Comparison of ENCODE assay signal across 9 mouse cellular contexts in the genomic region with DNA sequence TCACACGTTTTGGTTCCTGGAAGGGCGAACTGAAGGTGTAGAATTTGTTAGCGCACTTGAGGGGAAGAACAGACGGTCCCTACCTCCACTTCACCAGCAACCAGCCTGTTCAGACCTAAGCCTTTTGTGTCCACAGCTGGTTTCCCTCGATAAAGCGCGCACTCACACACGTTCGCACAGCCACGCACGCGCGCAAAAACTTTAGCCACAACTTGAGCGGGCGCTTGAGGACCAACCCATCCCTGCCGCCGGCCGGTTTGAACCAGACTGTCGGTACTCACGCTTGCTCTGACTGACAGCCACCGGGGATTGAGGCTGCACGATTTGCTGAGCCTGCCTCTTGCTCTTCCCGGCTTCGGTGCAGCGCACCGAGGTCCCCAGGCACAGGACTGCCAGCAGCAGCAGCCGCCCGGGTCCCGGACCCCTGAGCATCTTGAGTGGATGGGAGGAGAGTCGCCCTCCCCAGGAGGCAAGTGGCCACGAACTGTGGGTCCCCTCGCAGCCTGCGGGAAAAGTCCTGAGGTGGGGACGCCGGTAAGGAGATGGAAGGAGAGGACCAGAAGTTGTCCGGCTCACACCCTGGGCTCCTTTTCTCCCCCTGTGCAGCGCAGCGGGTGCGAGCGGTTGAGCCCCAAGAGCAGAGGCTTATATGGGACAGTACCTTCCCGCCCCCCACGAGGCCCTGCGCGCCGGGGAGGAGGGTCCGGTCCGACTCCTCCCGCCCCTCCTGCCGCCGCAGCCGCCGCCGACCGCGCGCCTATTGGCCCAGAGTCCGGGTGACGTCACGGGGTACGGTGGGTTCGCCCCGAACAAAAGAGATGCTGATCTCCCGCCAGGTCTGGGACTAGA. TPM values are rescaled to one million over a fixed set of nuclear protein-coding genes. Genes with fewer than 3 reads are reported as not detected.
A peak's percentile ranks its signal among the peaks of the same experiment; 100 is the strongest.
DNase-seq lines count a peak whose midpoint lies in the region; ATAC-seq and TF ChIP-seq lines count a peak whose summit lies in the region.
"Had no signal": no experiment of that assay in that cellular context is flagged by ENCODE, and none has a peak within 500 bp of the region (broad histone marks: within the 10 kb centered on the region; RNA-seq: fewer than 3 reads in every experiment).

Gene Fn1, minus strand, starts transcription at position 650 of the 849 bp plus-strand sequence.

- peaks cover 34% of the 10 kb centered on the region for H3K4me1 ChIP-seq in forebrain, embryonic 10.5 days
- H3K4me1 ChIP-seq in heart, embryonic 13.5 days: peaks cover 49% of the 10 kb centered on the region
- H3K4me1 ChIP-seq in kidney, postnatal 0 days (replicated peaks; ENCODE audit: insufficient read depth, low read length): 0 out of 2 replicates have a peak, but pooled peaks cover 3% of the 10 kb centered on the region
- peaks cover 12% of the 10 kb centered on the region for H3K4me1 ChIP-seq in liver, embryonic 12.5 days
- peaks cover 8% of the 10 kb centered on the region; the same call in 1 of the 2 replicates for H3K4me1 ChIP-seq in stomach, embryonic 16.5 days (ENCODE audit: control insufficient read depth, insufficient read depth, low read length)

- peak within 1 kb of the TSS; percentile 98 for H3K27ac ChIP-seq in forebrain, embryonic 10.5 days
- peak within 1 kb of the TSS; percentile 96 for H3K27ac ChIP-seq in heart, embryonic 13.5 days (replicated peaks)
- peak within 1 kb of the TSS; percentile 87 for H3K27ac ChIP-seq in kidney, postnatal 0 days
- peak within 1 kb of the TSS; percentile 78 for H3K27ac ChIP-seq in liver, embryonic 12.5 days
- H3K27ac ChIP-seq in stomach, embryonic 16.5 days (ENCODE audit: low read length): peak within 1 kb of the TSS; percentile 91

- H3K79me2 ChIP-seq in myocyte (ENCODE audit: control insufficient read depth, insufficient read depth): peaks cover 52% of the 10 kb centered on the region

- WGBS in forebrain, embryonic 10.5 days: under 1% methylated on average over 62 of the region's 63 CpGs
- under 1% methylated on average over 58 of the region's 63 CpGs for WGBS in heart, embryonic 13.5 days
- WGBS in kidney, postnatal 0 days: under 1% methylated on average over 58 of the region's 63 CpGs
- 1% methylated on average over 59 of the region's 63 CpGs for WGBS in liver, embryonic 12.5 days (ENCODE audit: insufficient replicate concordance)
- under 1% methylated on average over 63 of the region's 63 CpGs for WGBS in stomach, embryonic 16.5 days

- H3K4me2 ChIP-seq in heart, embryonic 13.5 days: peak within 1 kb of the TSS; percentile 93
- peak within 1 kb of the TSS; percentile 77 for H3K4me2 ChIP-seq in kidney, postnatal 0 days (ENCODE audit: low read length)
- peak within 1 kb of the TSS; percentile 83 for H3K4me2 ChIP-seq in liver, embryonic 12.5 days
- peak within 1 kb of the TSS; percentile 97 for H3K4me2 ChIP-seq in myocyte (ENCODE audit: low read depth)
- peak within 1 kb of the TSS; percentile 71 for H3K4me2 ChIP-seq in stomach, embryonic 16.5 days (ENCODE audit: low read depth, low read length)

- no peak for TF ChIP-seq CTCF in kidney, postnatal 0 days (IDR thresholded peaks at IDR 0.05; ENCODE audit: low read depth)

- peaks cover 32% of the 10 kb centered on the region for H3K36me3 ChIP-seq in forebrain, embryonic 10.5 days (replicated peaks)
- peaks cover 32% of the 10 kb centered on the region for H3K36me3 ChIP-seq in heart, embryonic 13.5 days
- H3K36me3 ChIP-seq in kidney, postnatal 0 days (ENCODE audit: insufficient read depth, low read length): no peaks in the 10 kb centered on the region
- peaks cover 4% of the 10 kb centered on the region; the same call in 1 of the 2 replicates for H3K36me3 ChIP-seq in liver, embryonic 12.5 days
- H3K36me3 ChIP-seq in myocyte (ENCODE audit: control insufficient read depth, insufficient read depth): peaks cover 36% of the 10 kb centered on the region
- H3K36me3 ChIP-seq in stomach, embryonic 16.5 days (ENCODE audit: control insufficient read depth, insufficient read depth, low read length): no peaks in the 10 kb centered on the region

- no peaks in the 10 kb centered on the region for H3K27me3 ChIP-seq in forebrain, embryonic 10.5 days (ENCODE audit: poor library complexity, severe bottlenecking)
- no peaks in the 10 kb centered on the region for H3K27me3 ChIP-seq in heart, embryonic 13.5 days (replicated peaks)
- H3K27me3 ChIP-seq in kidney, postnatal 0 days (ENCODE audit: insufficient read depth, low read length): no peaks in the 10 kb centered on the region
- H3K27me3 ChIP-seq in liver, embryonic 12.5 days (replicated peaks): peaks cover 35% of the 10 kb centered on the region
- H3K27me3 ChIP-seq in myocyte (ENCODE audit: control insufficient read depth, insufficient read depth, insufficient read length): no peaks in the 10 kb centered on the region
- no peaks in the 10 kb centered on the region for H3K27me3 ChIP-seq in stomach, embryonic 16.5 days (ENCODE audit: control insufficient read depth, insufficient read depth, low read length)
- H3K27me3 ChIP-seq: CH12.LX had no signal

- no peaks in the 10 kb centered on the region for H3K9me3 ChIP-seq in forebrain, embryonic 10.5 days
- no peaks in the 10 kb centered on the region for H3K9me3 ChIP-seq in heart, embryonic 13.5 days
- no peaks in the 10 kb centered on the region for H3K9me3 ChIP-seq in kidney, postnatal 0 days (replicated peaks; ENCODE audit: low read length)
- H3K9me3 ChIP-seq in liver, embryonic 12.5 days (replicated peaks): no peaks in the 10 kb centered on the region
- H3K9me3 ChIP-seq in stomach, embryonic 16.5 days (replicated peaks; ENCODE audit: control insufficient read depth, low read length): no peaks in the 10 kb centered on the region

- ATAC-seq in heart, embryonic 13.5 days (ENCODE audit: extremely low read depth, insufficient number of reproducible peaks, low FRiP score, low TSS enrichment): peak; percentile 91
- peak; percentile 92 for ATAC-seq in kidney, postnatal 0 days (replicated peaks; ENCODE audit: low FRiP score, low read depth)
- peak; percentile 87 for ATAC-seq in liver, embryonic 12.5 days
- peak; percentile 95 for ATAC-seq in stomach, embryonic 16.5 days (ENCODE audit: insufficient read depth, low FRiP score)

- H3K9ac ChIP-seq in heart, embryonic 13.5 days: peak within 1 kb of the TSS; percentile 93
- peak within 1 kb of the TSS; percentile 72 for H3K9ac ChIP-seq in kidney, postnatal 0 days (ENCODE audit: low read depth, low read length)
- H3K9ac ChIP-seq in liver, embryonic 12.5 days: peak within 1 kb of the TSS; percentile 61
- peak within 1 kb of the TSS; percentile 82 for H3K9ac ChIP-seq in stomach, embryonic 16.5 days (ENCODE audit: low read length)

- peak; percentile 37 for DNase-seq in layer of hippocampus, adult 11-12 months (ENCODE audit: low spot score)
- DNase-seq in layer of hippocampus, adult 9-10 months (ENCODE audit: low spot score): no peak
- DNase-seq in forebrain, embryonic 10.5 days (ENCODE audit: extremely low spot score, low spot score): peak; percentile 94
- DNase-seq in kidney, postnatal 0 days (ENCODE audit: low spot score): peak; percentile 96

- peak within 1 kb of the TSS; percentile 47 for H3ac ChIP-seq in myocyte (ENCODE audit: control insufficient read depth, insufficient read length)

- H3K4me3 ChIP-seq in forebrain, embryonic 10.5 days: peak within 1 kb of the TSS; percentile 79
- H3K4me3 ChIP-seq in heart, embryonic 13.5 days: peak within 1 kb of the TSS; percentile 94
- peak within 1 kb of the TSS; percentile 66 for H3K4me3 ChIP-seq in kidney, postnatal 0 days (replicated peaks; ENCODE audit: low read depth, low read length)
- peak within 1 kb of the TSS; percentile 62 for H3K4me3 ChIP-seq in liver, embryonic 12.5 days
- H3K4me3 ChIP-seq in myocyte: peak within 1 kb of the TSS; percentile 95
- peak within 1 kb of the TSS; percentile 75 for H3K4me3 ChIP-seq in stomach, embryonic 16.5 days (replicated peaks; ENCODE audit: low read length)

- peak; percentile 96 for TF ChIP-seq POLR2A in myocyte (IDR thresholded peaks at IDR 0.05; ENCODE audit: insufficient read length, low read depth)

TF ChIP-seq in myocyte, 11 proteins besides CTCF, POLR2A, EP300 and RAD21:
- TF ChIP-seq MYOG (IDR thresholded peaks at IDR 0.05; ENCODE audit: control insufficient read depth in 1 of 3, insufficient read depth in 1 of 3, insufficient read length in 2 of 3, low read depth in 2 of 3): peak in 1 of 3 experiments; percentile 7
- no peak for TF ChIP-seq SRF (IDR thresholded peaks at IDR 0.05; ENCODE audit: control insufficient read depth, insufficient read length, low read depth)
- TF ChIP-seq MAX (IDR thresholded peaks at IDR 0.05; ENCODE audit: low read depth): no peak
- TF ChIP-seq TCF12 (IDR thresholded peaks at IDR 0.05; ENCODE audit: insufficient read depth, poor library complexity, severe bottlenecking): no peak
- TF ChIP-seq USF1 (IDR thresholded peaks at IDR 0.05; ENCODE audit: low read depth): no peak
- TF ChIP-seq MYOD1 (IDR thresholded peaks at IDR 0.05; ENCODE audit: control insufficient read depth in 1 of 3, insufficient read length in 2 of 3, low read depth in 2 of 3): no peak
- peak; percentile 95 for TF ChIP-seq POLR2AphosphoS2 (IDR thresholded peaks at IDR 0.05; ENCODE audit: insufficient read length, low read depth)
- no peak for TF ChIP-seq CEBPB (IDR thresholded peaks at IDR 0.05; ENCODE audit: insufficient read depth, poor library complexity, severe bottlenecking)

RNA-seq across cellular contexts. Expression of gene Fn1, which starts in this region (rescaled TPM):
- 94.7 and 94.9 TPM in 2 replicates for polyA plus RNA-seq in forebrain, embryonic 10.5 days (2016; fragmentation: Nextera tagmentation; extraction: Ambion mirVana)
- 200 and 248 TPM in 2 replicates for polyA plus RNA-seq in heart, embryonic 13.5 days (2015; fragmentation: Nextera tagmentation; extraction: Ambion mirVana)
- polyA plus RNA-seq in kidney, postnatal 0 days (2015; fragmentation: Nextera tagmentation; extraction: Ambion mirVana): 89.5 and 101 TPM in 2 replicates
- polyA plus RNA-seq in liver, embryonic 12.5 days (2016; fragmentation: Nextera tagmentation; extraction: Ambion mirVana): 89.2 and 92.0 TPM in 2 replicates
- 1,265 TPM for polyA plus RNA-seq in myocyte (2012; fragmentation: generic; extraction: Trizol)
- polyA plus RNA-seq in stomach, embryonic 16.5 days (2015; fragmentation: Nextera tagmentation; extraction: Ambion mirVana): 183 and 217 TPM in 2 replicates
